Mouse (Mus musculus) spleen, adult 2 months (tissue): ENCODE data around the gene Zmynd15. TPM values are rescaled to one million over a fixed set of nuclear protein-coding genes. Genes with fewer than 3 reads are reported as not detected.

Experiments used
- DNase-seq, 2 experiments: peaks; one replicate each; pipeline versions ENCODE4 v3.0.0 to v3.0.0-alpha.2; 2012 to 2021; ENCODE audit warnings: low spot score in 2 of 2, low read depth in 1 of 2
- H3K27ac ChIP-seq: fragments of 200-500 bp; 2 replicates; pipeline ENCODE4 v1.5.1; 2012; ENCODE audit warnings: low read length, inconsistent platforms; ENCODE audit not compliant: insufficient read depth
- H3K27me3 ChIP-seq: fragments of 200-500 bp; 2 replicates; pipeline ENCODE4 v1.6.1; 2012; ENCODE audit warnings: mild to moderate bottlenecking, moderate library complexity, low read length, inconsistent platforms; ENCODE audit not compliant: control insufficient read depth, insufficient read depth
- H3K36me3 ChIP-seq: fragments of 200-500 bp; 2 replicates; pipeline ENCODE4 v1.6.1; 2012; ENCODE audit warnings: mild to moderate bottlenecking, low read length, inconsistent platforms; ENCODE audit not compliant: control insufficient read depth, insufficient read depth
- H3K4me1 ChIP-seq: fragments of 200-500 bp; 2 replicates; pipeline ENCODE4 v1.6.1; 2011; ENCODE audit warnings: inconsistent platforms; ENCODE audit not compliant: control insufficient read depth, insufficient read depth, insufficient read length
- H3K4me3 ChIP-seq: fragments of 200-500 bp; 2 replicates; pipeline ENCODE4 v1.5.1; 2011; ENCODE audit warnings: mild to moderate bottlenecking, inconsistent platforms; ENCODE audit not compliant: insufficient read depth, insufficient read length; ENCODE audit errors: extremely low read depth
- CTCF ChIP-seq: fragments of 200-500 bp; IDR thresholded peaks from 2 replicates; pipeline ENCODE4 v1.5.1; 2011; ENCODE audit warnings: mild to moderate bottlenecking, inconsistent platforms; ENCODE audit not compliant: insufficient read depth, insufficient read length, insufficient replicate concordance; ENCODE audit errors: extremely low read depth
- POLR2A ChIP-seq: fragments of 200-500 bp; IDR thresholded peaks from 2 replicates; pipeline ENCODE4 v1.6.1; 2011; ENCODE audit warnings: low read depth, low read length, inconsistent platforms
- WGBS: fragments of 180-500 bp; shearing (Covaris S2); methylation state at CpG from one replicate; pipeline ENCODE4 v1.1.7; 2018; 5-methylcytosine and 5-hydroxymethylcytosine counted together
- polyA plus RNA-seq: library from polyadenylated mRNA; depleted of rRNA; stranded (reverse); fragments of >200 nt; gene quantifications from 2 replicates; pipeline ENCODE4 v1.2.3, GENCODE M21; 2012

Gene Zmynd15
- polyA plus RNA-seq, 1 experiment = 10.5 TPM

DNA sequence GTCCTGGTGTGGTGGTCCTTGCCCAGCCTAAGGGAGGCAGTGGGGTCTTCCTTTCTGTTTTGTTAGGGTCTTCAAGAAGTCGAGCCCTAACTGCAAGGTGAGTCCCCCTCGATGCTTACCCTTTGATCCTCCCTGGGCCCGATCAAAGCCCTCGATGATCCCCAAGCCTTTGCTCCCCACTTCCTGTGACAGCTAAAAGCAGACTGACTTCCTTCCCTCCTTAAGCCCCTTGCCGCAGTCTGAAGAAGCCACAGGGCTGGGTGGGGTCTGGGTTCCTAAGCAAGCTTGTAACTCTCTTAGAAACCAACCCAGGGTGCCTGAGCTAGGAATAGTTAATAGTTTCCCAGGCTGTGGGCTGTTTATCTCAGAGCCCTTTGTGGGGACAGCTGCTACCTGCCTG lies 23.8 kb upstream of the Zmynd15 start:
- no peaks in the 10 kb centered on the region for H3K27me3 ChIP-seq
- 14% methylated on average over 5 of the region's 5 CpGs for WGBS
- peaks cover 15% of the 10 kb centered on the region; the same call in 1 of the 2 replicates for H3K4me1 ChIP-seq
- peaks cover 37% of the 10 kb centered on the region for H3K36me3 ChIP-seq
- H3K4me3 ChIP-seq = peak overlapping the region; percentile 32; the same call in 1 of the 2 replicates
- TF ChIP-seq POLR2A = no peak
- TF ChIP-seq CTCF = no peak
- no peak for DNase-seq
- peak overlapping the region; percentile 82 for H3K27ac ChIP-seq

DNA sequence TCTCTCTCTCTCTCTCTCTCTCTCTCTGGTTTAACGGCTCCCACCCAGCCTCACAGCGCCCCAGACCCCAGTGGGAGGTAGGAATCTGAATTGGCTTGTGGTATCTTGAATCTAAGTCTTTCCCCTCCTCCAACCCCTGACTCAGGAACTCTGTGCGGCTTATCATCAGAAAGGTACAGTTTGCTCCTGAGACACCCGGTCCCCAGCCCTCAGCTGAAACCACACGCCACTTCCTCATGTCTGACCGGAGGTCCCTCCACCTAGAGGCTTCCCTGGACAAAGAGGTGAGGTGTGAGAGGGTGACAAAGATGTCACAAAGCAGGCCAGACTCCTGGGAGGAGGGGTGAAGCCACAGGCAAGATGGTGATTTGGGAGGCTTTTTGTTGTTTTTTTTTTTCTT lies 21.8 kb upstream of the Zmynd15 start:
- whole genome bisulfite sequencing = 31% methylated on average over 6 of the region's 6 CpGs
- H3K4me1 ChIP-seq = peaks cover 15% of the 10 kb centered on the region; the same call in 1 of the 2 replicates
- DNase-seq = no peak
- H3K27ac ChIP-seq = no peak overlapping the region
- H3K36me3 ChIP-seq = peaks cover 44% of the 10 kb centered on the region
- H3K4me3 ChIP-seq = no peak overlapping the region
- TF ChIP-seq POLR2A (no peak), CTCF (no peak)
- no peaks in the 10 kb centered on the region for H3K27me3 ChIP-seq

DNA sequence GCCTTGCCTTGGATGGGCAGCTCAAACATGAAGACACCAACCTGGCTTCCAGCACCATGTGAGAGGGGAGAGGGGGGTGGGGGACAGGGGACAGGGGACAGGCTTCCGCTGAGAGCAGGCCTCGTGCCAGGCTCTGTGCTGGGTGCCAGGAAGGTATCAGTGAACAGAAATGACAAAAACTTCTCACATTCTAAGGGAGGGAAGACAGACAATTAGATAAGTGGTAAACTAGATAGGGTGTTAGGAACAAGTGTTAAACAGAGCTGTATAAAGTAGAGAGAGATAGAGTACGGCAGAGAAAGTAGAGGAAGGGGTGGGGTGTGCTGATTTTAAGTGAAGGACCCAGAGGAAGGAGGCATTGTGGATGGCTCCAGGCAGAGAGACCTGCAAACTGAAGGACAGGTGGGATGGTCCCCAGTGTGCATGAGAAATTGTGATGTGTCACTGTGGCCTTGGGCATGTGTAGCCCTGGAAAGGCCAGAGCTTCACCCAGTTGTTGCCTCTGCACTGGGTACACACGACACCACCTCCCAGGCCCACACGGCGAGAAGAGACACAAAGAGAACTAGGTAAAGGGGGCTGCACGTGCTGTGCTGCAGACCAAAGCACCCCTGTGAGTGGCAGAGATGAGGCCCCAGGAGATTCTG lies 20.4 kb upstream of the Zmynd15 start:
- Histone ChIP-seq H3K27ac (no peak overlapping the region), H3K27me3 (no peaks in the 10 kb centered on the region), H3K4me1 (peaks cover 13% of the 10 kb centered on the region; the same call in 1 of the 2 replicates), H3K4me3 (no peak overlapping the region), H3K36me3 (peaks cover 44% of the 10 kb centered on the region)
- WGBS = 82% methylated on average over 7 of the region's 7 CpGs
- DNase-seq = no peak
- TF ChIP-seq POLR2A (no peak), CTCF (no peak)

DNA sequence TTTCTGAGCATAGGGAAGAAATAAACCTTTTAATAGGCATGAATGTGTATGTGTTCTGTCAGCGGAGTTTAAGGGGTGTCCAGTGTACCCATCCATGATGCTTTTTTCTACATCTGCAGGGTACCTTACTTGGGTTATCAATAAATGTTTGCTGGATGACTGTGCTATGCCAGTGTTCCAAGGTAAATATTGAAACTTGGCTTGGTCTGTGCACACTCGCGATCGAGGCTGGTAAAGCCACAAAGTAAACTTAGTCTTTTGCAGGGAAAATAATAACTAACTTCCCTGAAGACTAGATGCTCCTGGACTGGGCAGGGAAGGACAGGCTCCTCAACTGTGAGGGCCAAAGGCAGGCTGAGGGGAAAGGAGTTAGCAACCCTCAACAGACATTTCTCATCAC lies 18.6 kb upstream of the Zmynd15 start:
- Histone ChIP-seq H3K36me3 (peaks cover 44% of the 10 kb centered on the region), H3K4me1 (peaks cover 12% of the 10 kb centered on the region; the same call in 1 of the 2 replicates), H3K27ac (no peak overlapping the region), H3K4me3 (no peak overlapping the region), H3K27me3 (no peaks in the 10 kb centered on the region)
- 95% methylated on average over 4 of the region's 4 CpGs for WGBS
- no peak for DNase-seq
- TF ChIP-seq POLR2A (no peak), CTCF (no peak)

DNA sequence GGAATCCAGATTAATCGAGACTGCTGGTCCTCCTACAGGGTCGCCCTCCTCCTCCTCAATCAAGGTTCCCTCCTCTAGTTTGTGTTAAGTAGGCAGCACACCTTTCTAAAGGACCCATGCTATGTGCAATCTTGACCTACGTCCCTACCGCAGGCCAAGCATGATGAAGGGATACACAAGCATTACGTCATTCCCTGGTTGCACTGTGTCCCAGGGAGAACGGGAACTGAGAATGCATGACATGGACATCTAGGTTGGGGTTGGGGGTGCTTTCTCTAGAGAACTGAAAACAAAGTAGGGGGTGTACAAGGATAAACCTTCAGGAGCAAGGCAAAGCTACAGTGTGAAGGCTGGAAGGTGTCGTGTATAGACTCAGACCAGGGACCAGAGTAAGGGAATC lies 17.4 kb upstream of the Zmynd15 start:
- TF ChIP-seq CTCF (no peak), POLR2A (no peak)
- no peak overlapping the region for H3K4me3 ChIP-seq
- peaks cover 36% of the 10 kb centered on the region for H3K36me3 ChIP-seq
- 89% methylated on average over 7 of the region's 7 CpGs for WGBS
- H3K4me1 ChIP-seq = peaks cover 6% of the 10 kb centered on the region
- no peak overlapping the region for H3K27ac ChIP-seq
- no peak for DNase-seq
- H3K27me3 ChIP-seq = no peaks in the 10 kb centered on the region

DNA sequence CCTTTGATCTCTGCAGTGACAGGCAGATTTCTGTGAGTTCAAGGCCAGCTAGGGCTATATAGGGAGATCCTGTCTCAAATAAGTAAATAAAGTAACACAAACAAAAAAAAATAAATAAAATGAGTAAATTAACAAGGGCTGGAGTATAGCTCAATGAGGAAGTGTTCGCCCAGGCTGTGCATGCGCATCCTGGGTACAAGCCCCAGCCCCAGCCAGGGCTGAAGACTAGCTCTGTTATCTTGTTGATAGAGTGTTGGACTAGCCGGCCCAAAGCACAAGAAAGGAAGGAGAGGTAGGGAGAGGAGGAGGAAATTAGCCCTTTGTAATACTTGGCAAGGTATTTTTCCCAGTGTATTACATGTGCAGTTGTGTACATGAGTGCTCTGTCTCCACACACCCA lies 15.3 kb upstream of the Zmynd15 start:
- Histone ChIP-seq H3K4me1 (peaks cover 10% of the 10 kb centered on the region), H3K36me3 (peaks cover 19% of the 10 kb centered on the region), H3K27me3 (no peaks in the 10 kb centered on the region), H3K27ac (no peak overlapping the region), H3K4me3 (no peak overlapping the region)
- no peak for DNase-seq
- WGBS = 79% methylated on average over 3 of the region's 3 CpGs
- no peak for TF ChIP-seq CTCF
- no peak for TF ChIP-seq POLR2A

DNA sequence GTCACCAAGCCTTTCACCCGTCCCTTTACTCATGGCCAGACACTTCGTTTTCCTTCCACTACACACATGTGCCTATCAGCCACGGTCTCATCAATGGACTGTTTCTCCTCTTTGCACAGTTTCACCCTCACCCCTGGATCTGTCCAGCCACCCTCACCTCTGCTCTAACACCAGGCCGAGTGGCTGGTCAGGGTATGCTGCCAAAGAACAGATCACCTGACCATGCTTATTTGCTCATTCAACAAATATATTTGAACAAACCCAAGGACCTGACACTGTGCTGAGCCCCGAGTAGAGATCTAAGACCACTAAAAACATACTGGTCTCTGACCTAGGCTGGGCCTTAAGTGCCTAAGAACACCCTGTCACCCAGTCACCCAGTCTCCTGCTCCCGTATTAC lies 14.6 kb upstream of the Zmynd15 start:
- peaks cover 10% of the 10 kb centered on the region for H3K4me1 ChIP-seq
- no peak for TF ChIP-seq POLR2A
- TF ChIP-seq CTCF = no peak
- 87% methylated on average over 6 of the region's 6 CpGs for WGBS
- H3K4me3 ChIP-seq = no peak overlapping the region
- no peaks in the 10 kb centered on the region for H3K27me3 ChIP-seq
- H3K36me3 ChIP-seq = peaks cover 12% of the 10 kb centered on the region
- H3K27ac ChIP-seq = no peak overlapping the region
- no peak for DNase-seq
